Mouse (Mus musculus): Measurements from ENCODE around the gene Lpo. TPM values are rescaled to one million over a fixed set of nuclear protein-coding genes. Genes with fewer than 3 reads are reported as not detected.

Lpo gene
- polyA plus RNA-seq, 1 experiment from 2014 or later = 0.42 TPM

DNA sequence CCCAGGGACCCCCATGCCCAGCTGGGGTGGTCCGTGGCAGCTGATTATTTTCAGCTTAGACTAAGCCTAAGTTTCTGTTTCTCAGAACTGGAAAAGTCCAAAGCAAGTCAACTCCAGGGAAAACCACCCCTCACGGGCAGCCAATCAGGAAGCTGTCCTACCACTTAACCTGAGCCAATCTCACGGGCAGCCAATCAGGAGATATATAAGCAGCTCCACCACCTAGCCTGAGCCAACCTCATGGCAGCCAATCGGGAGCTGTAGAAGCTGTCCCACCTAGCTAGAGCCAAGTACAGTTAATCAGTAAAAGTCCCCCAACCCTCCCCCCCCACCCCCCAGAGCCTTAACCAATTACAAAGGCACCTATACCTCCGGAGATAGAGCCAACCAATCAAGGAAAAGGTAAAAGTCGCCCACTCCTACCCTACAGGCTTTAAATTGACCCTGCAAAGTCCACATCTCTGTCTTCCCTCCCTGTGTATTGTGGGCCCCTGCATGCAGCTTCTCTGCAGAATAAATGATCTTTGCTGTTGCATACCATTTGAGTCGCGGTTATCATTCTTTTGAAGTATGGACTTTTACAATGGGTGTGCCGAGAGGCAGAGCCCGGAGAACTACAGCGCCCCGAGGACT, 19.0 kb upstream of the Lpo start:
- no peaks in the 10 kb centered on the region for H3K4me1 ChIP-seq
- H3K4me2 ChIP-seq (replicated peaks) = no peak overlapping the region
- H3K4me3 ChIP-seq = no peak overlapping the region
- H3K9me3 ChIP-seq = no peaks in the 10 kb centered on the region
- WGBS = 84% methylated on average over 12 of the region's 12 CpGs
- no peaks in the 10 kb centered on the region for H3K36me3 ChIP-seq
- no peaks in the 10 kb centered on the region for H3K27me3 ChIP-seq (replicated peaks)
- no peak for ATAC-seq (ENCODE audit: low FRiP score, low read depth)
- no peak overlapping the region for H3K9ac ChIP-seq
- H3K27ac ChIP-seq = no peak overlapping the region

DNA sequence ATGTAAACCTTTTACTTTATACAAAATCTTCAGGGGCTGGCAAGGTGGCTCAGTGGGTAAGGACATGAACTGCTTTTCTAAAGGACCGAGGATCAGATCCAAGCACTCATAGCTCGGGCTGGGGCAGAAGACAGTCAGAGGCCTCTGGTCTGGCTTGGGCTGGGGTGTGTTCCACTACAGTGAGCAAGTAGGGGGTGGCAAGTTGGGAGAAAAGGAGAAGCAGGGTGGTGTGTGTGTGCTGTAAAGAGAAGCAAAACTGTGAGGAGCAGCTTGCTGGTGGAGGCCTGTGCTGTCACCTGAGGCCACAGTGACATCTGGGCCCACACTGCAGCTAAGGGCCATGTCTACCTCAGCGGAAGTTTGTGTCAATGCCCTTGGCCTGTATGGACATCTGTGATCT, 13.3 kb upstream of the Lpo start:
- Histone ChIP-seq H3K4me1 (no peaks in the 10 kb centered on the region), H3K4me2 (replicated peaks) (no peak overlapping the region), H3K9ac (no peak overlapping the region)

GRCm38 (mm10) chr11:87840676-87841075, 12.6 kb upstream of the Lpo start:
- no peak for ATAC-seq (ENCODE audit: low FRiP score, low read depth)
- no peaks in the 10 kb centered on the region for H3K36me3 ChIP-seq
- no peaks in the 10 kb centered on the region for H3K27me3 ChIP-seq (replicated peaks)
- no peaks in the 10 kb centered on the region for H3K9me3 ChIP-seq
- 93% methylated on average over 8 of the region's 8 CpGs for WGBS
- no peak overlapping the region for H3K4me2 ChIP-seq (replicated peaks)
- no peak overlapping the region for H3K27ac ChIP-seq
- no peaks in the 10 kb centered on the region for H3K4me1 ChIP-seq
- H3K4me3 ChIP-seq = no peak overlapping the region
- H3K9ac ChIP-seq = no peak overlapping the region

More for the DNA sequence above, 13.3 kb upstream of the Lpo start:
- 91% methylated on average over 3 of the region's 3 CpGs for WGBS
- H3K4me3 ChIP-seq = no peak overlapping the region
- no peaks in the 10 kb centered on the region for H3K36me3 ChIP-seq
- ATAC-seq (ENCODE audit: low FRiP score, low read depth) = no peak
- H3K27me3 ChIP-seq (replicated peaks) = no peaks in the 10 kb centered on the region
- H3K9me3 ChIP-seq = no peaks in the 10 kb centered on the region
- no peak overlapping the region for H3K27ac ChIP-seq

GRCm38 (mm10) chr11:87821502-87821901, 6.6 kb downstream of the Lpo start:
- Histone ChIP-seq H3K36me3 (no peaks in the 10 kb centered on the region), H3K27ac (no peak overlapping the region), H3K4me3 (no peak overlapping the region), H3K27me3 (replicated peaks) (no peaks in the 10 kb centered on the region), H3K4me2 (replicated peaks) (no peak overlapping the region), H3K4me1 (peaks cover 8% of the 10 kb centered on the region), H3K9ac (no peak overlapping the region), H3K9me3 (no peaks in the 10 kb centered on the region)
- ATAC-seq (ENCODE audit: low FRiP score, low read depth) = no peak
- 53% methylated on average over 5 of the region's 5 CpGs for WGBS

DNA sequence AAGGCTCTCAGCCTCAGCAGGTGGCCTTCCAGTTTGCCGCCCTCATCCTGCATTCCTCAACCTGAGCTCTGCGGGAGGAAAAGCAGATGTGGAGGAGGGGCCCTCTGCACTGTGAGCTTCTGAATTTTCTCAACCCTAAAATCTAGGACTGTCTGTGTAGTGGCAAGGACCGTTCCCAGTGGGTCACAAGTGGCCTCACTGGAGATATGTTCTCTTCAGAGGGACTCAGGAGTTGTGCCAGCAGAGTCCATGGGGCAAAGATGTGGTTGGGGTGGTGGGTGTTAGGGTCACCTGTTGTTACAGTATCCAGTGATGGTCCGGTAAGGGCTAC, 10.7 kb downstream of the Lpo start:
- Histone ChIP-seq H3K9ac (peak overlapping the region; percentile 54; the same call in 1 of the 2 replicates), H3K4me1 (peaks cover 15% of the 10 kb centered on the region), H3K4me3 (peak overlapping the region; percentile 32; the same call in 1 of the 2 replicates), H3K27ac (no peak overlapping the region), H3K36me3 (no peaks in the 10 kb centered on the region), H3K4me2 (replicated peaks) (peak overlapping the region; percentile 66), H3K27me3 (replicated peaks) (no peaks in the 10 kb centered on the region), H3K9me3 (no peaks in the 10 kb centered on the region)
- 0 out of 2 replicates have a peak, but pooled peaks have one; percentile 41 for ATAC-seq (ENCODE audit: low FRiP score, low read depth)
- 28% methylated on average over 4 of the region's 4 CpGs for WGBS

DNA sequence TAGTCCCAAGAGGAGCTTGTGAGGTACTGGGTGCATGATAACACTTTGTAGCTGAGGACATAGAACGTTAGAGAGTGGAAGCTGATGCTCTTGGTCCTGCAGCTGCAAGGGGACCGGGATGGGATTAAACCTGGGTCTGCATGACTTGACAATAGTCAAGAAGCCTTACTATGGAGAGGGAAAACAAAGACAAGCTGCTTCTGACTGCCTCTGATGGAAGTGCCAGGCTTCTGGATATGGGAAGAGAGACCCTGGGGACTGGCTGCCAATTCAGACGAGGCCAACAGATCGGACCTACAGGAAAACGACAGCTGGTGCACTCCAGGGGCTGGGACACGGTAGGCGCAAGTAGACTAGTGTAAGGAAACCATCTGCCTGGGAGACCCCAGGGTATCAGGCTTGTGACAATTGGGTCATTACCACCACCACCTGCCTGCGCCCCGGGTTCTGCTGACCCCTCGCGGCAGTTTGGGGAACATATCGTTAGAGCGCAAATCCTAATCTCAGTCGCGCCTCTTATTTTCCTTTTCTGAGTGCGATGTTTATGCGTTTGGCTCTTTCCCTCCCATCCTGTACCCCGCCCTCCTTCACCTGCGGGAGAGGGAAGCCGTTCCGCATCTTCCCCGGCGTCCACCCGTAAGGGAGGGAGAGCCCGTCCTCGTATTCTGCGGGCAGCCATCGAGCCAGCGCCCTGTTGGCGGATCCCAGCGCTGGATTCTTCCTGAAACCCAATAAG, 11.2 kb downstream of the Lpo start:
- Histone ChIP-seq H3K4me1 (peaks cover 15% of the 10 kb centered on the region), H3K4me3 (peak overlapping the region; percentile 32; the same call in 1 of the 2 replicates), H3K27me3 (replicated peaks) (no peaks in the 10 kb centered on the region), H3K4me2 (replicated peaks) (peak overlapping the region; percentile 66), H3K9ac (peak overlapping the region; percentile 54; the same call in 1 of the 2 replicates), H3K27ac (no peak overlapping the region), H3K9me3 (no peaks in the 10 kb centered on the region), H3K36me3 (no peaks in the 10 kb centered on the region)
- ATAC-seq (ENCODE audit: low FRiP score, low read depth) = peak; percentile 87
- 3% methylated on average over 31 of the region's 31 CpGs for WGBS

DNA sequence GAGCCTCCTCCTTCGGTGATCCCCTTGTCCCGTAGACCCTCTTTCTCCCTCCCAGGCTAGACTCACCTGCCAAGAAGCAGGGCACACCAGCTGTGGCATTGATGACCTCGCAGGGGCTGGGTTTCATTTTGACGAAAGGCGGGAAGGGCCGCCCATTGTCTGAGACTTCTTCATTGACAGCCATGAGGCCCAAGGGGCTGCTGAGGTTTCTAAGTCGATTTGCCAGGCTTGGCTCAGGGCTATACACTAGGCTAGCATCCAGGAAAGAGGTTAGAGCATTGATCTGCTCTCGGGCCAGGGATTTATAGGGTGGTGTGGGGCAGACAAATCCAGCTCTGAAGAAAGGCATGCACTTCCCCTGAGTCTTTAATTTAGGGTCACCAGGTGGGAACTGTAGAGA, 13.3 kb downstream of the Lpo start:
- WGBS = 72% methylated on average over 8 of the region's 8 CpGs
- no peaks in the 10 kb centered on the region for H3K27me3 ChIP-seq (replicated peaks)
- no peak overlapping the region for H3K4me3 ChIP-seq
- H3K4me1 ChIP-seq = peaks cover 19% of the 10 kb centered on the region
- no peaks in the 10 kb centered on the region for H3K36me3 ChIP-seq
- no peak overlapping the region for H3K9ac ChIP-seq
- H3K27ac ChIP-seq = no peak overlapping the region
- ATAC-seq (ENCODE audit: low FRiP score, low read depth) = no peak
- no peaks in the 10 kb centered on the region for H3K9me3 ChIP-seq
- no peak overlapping the region for H3K4me2 ChIP-seq (replicated peaks)

GRCm38 (mm10) chr11:87811396-87811795, 16.7 kb downstream of the Lpo start:
- WGBS = 54% methylated on average over 4 of the region's 4 CpGs
- Histone ChIP-seq H3K27me3 (replicated peaks) (no peaks in the 10 kb centered on the region), H3K9me3 (no peaks in the 10 kb centered on the region), H3K36me3 (no peaks in the 10 kb centered on the region), H3K4me1 (peaks cover 10% of the 10 kb centered on the region), H3K4me3 (no peak overlapping the region), H3K27ac (no peak overlapping the region), H3K4me2 (replicated peaks) (no peak overlapping the region), H3K9ac (no peak overlapping the region)
- ATAC-seq (ENCODE audit: low FRiP score, low read depth) = no peak

- Histone ChIP-seq H3K9ac (no peak overlapping the region), H3K27me3 (replicated peaks) (no peaks in the 10 kb centered on the region), H3K4me3 (no peak overlapping the region), H3K9me3 (no peaks in the 10 kb centered on the region), H3K27ac (no peak overlapping the region), H3K4me1 (peaks cover 4% of the 10 kb centered on the region; the same call in 1 of the 2 replicates), H3K4me2 (replicated peaks) (no peak overlapping the region), H3K36me3 (no peaks in the 10 kb centered on the region)
- no peak for ATAC-seq (ENCODE audit: low FRiP score, low read depth)
- 88% methylated on average over 7 of the region's 7 CpGs for WGBS
These were observed 19.9 kb downstream of the Lpo start for GRCm38 (mm10) chr11:87808236-87808635.

- 87% methylated on average over 6 of the region's 6 CpGs for WGBS
These were observed 20.7 kb downstream of the Lpo start for GRCm38 (mm10) chr11:87807433-87807832.

GRCm38 (mm10) chr11:87805448-87805847, 22.6 kb downstream of the Lpo start:
- no peaks in the 10 kb centered on the region for H3K9me3 ChIP-seq
- H3K4me1 ChIP-seq = peaks cover 2% of the 10 kb centered on the region; the same call in 1 of the 2 replicates
- H3K27ac ChIP-seq = no peak overlapping the region
- no peaks in the 10 kb centered on the region for H3K36me3 ChIP-seq
- 75% methylated on average over 1 of the region's 1 CpGs for WGBS
- ATAC-seq (ENCODE audit: low FRiP score, low read depth) = no peak
- no peak overlapping the region for H3K4me3 ChIP-seq
- H3K27me3 ChIP-seq (replicated peaks) = no peaks in the 10 kb centered on the region
- H3K4me2 ChIP-seq (replicated peaks) = no peak overlapping the region
- H3K9ac ChIP-seq = no peak overlapping the region

More at GRCm38 (mm10) chr11:87807433-87807832, 20.7 kb downstream of the Lpo start:
- Histone ChIP-seq H3K9me3 (no peaks in the 10 kb centered on the region), H3K36me3 (no peaks in the 10 kb centered on the region), H3K4me1 (peaks cover 6% of the 10 kb centered on the region; the same call in 1 of the 2 replicates), H3K9ac (no peak overlapping the region), H3K4me2 (replicated peaks) (no peak overlapping the region), H3K27me3 (replicated peaks) (no peaks in the 10 kb centered on the region), H3K27ac (no peak overlapping the region), H3K4me3 (no peak overlapping the region)
- no peak for ATAC-seq (ENCODE audit: low FRiP score, low read depth)

DNA sequence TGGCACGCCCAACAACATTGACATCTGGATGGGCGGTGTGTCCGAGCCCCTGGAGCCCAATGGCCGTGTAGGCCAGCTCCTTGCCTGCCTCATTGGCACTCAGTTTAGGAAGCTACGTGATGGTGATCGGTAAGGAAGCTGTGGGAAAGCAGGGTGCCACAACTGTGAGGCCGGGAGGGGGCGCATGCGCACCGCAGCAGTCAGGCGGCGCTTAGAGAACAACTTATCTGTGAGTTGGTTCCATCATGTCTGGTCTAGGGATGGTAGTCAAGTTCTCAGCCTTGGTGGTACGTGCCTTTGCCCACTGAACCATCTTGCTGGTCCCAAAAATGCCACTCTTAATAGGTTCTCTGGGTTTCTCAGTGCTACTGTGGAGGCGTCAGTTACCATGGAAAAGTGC, 25.5 kb downstream of the Lpo start:
- H3K36me3 ChIP-seq = no peaks in the 10 kb centered on the region
- H3K4me2 ChIP-seq (replicated peaks) = no peak overlapping the region
- H3K9ac ChIP-seq = no peak overlapping the region
- no peaks in the 10 kb centered on the region for H3K9me3 ChIP-seq
- no peak for ATAC-seq (ENCODE audit: low FRiP score, low read depth)
- 48% methylated on average over 14 of the region's 14 CpGs for WGBS
- H3K27me3 ChIP-seq (replicated peaks) = no peaks in the 10 kb centered on the region
- H3K4me1 ChIP-seq = peaks cover 2% of the 10 kb centered on the region; the same call in 1 of the 2 replicates
- H3K4me3 ChIP-seq = no peak overlapping the region
- H3K27ac ChIP-seq = no peak overlapping the region

Data from neural tube, embryonic 12.5 days (tissue).